Mouse (Mus musculus) thymus, postnatal 14 days (tissue): ENCODE results near the gene Slc35f5.
"Not testable (repeated sequence)": the region's sequence is repeated elsewhere in the genome, so short reads cannot be mapped to it uniquely, and the experiment has no call there.

ENCODE experiments used
- DNase-seq: peaks from one replicate; pipeline ENCODE4 v3.0.0; 2021

Slc35f5 gene

GRCm38 (mm10) chr1:125560259-125561192, at the start of gene Slc35f5:
Gene Slc35f5 (plus strand): TSS chr1:125560595.
- peak; percentile 72 for DNase-seq

DNA sequence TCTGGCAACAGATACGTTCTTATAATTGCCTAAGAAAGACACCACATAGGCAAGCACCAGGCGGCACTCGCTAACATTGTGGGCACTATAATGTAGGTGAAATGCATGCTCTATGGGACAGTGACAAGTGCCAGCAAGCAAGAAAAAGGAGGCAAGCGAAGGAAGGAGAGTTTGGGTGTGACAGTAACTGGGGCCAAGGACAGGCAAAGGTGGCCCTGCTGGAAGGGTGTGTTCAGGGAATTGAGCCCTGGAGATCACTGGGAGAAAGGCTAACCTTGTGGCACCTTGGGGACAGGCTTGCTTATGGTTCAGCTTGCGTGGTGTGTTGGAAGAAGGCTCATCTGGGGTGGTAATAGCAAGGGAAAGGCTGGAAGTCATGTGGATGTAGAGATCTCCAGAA, 45.7 kb upstream of the Slc35f5 start:
- DNase-seq, result no peak

DNA sequence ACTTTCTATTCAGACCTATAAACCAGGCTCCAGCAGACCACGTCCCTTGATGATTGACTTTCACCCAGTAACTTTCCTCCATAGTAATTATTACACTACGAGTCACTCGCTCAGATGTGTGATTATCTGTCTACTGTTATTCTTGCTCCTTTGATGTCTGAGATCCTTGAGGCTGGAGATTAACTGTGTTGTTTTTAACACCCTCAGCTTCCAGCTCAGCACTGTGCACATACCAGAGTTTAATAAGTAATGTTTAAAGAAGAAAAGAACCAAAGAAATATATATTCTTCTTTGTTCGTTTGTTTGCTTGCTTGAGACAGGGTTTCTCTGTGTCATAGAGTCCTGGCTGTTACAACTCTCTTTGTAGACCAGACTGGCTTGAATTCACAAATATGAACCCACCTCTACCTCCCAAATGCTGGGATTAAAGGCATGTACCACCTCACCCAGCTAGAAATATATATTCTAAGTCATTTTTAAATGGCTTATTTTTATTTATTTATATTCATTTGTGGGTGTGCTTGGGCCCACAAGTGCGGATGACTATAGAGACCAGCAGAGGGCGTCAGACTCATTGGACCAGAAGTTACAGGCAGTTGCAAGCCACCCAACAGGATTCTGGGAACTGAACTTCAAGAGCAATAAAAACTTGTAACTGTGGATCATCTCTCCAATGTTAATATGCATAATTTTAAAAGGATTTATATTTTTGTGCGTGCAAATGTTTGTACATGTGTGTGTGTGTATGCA, 43.3 kb upstream of the Slc35f5 start:
- no peak for DNase-seq

GRCm38 (mm10) chr1:125519107-125519611, 41.2 kb upstream of the Slc35f5 start:
- DNase-seq, result peak; percentile 5

GRCm38 (mm10) chr1:125525965-125526665, 34.3 kb upstream of the Slc35f5 start:
- DNase-seq, result no peak

DNA sequence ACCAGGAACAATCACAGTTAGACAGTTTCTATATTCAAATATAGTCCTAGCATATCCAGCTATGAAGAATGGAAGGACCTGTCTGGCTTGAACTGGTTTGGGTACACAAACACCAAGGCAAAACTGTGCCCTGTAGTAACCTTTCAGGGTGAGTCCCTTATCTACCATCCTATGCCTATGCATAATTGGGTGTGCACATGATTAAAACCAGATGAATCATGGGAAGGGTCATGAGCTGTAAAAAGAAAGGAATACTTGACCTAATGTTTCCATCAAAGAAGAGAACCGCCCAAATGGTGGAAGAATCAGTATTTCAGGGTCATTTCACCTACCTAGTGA, 33.8 kb upstream of the Slc35f5 start:
- DNase-seq, result no peak

GRCm38 (mm10) chr1:125527364-125527763, 33.0 kb upstream of the Slc35f5 start:
- no peak for DNase-seq

DNA sequence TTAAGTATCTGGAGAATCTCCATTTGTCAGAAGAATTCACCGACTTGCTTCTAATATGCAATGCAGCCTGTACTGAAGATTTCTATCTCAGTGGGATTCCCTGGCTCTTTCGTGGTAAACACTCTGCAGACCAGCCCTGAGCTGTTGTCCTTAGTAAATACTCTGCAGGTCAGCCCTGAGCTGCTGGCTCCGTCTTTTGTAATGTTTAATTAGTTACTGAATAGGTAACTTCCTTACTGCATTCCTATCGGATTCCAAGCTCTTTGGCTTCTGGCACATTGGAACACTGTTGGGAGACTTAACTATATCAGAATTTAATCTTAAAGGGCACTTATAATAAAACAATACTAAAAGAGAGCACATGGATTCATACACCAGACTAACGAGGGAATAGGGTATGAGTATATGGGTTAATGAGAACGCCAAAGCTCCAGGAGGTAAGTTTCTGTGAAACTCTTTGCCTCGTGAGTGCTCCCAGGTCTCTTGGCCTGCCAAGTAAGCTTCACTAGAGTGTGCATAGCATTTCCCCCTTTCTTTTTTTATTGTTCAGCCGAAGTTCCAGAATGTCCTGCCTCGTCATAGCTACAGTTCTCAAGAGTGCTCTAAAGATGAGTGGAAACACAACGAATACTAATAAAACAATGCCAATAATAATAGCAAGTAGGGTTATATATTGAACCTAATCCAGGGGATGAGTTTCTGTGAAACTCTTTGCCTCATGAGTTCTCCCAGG, 27.0 kb upstream of the Slc35f5 start:
- DNase-seq, result not testable (repeated sequence)

DNA sequence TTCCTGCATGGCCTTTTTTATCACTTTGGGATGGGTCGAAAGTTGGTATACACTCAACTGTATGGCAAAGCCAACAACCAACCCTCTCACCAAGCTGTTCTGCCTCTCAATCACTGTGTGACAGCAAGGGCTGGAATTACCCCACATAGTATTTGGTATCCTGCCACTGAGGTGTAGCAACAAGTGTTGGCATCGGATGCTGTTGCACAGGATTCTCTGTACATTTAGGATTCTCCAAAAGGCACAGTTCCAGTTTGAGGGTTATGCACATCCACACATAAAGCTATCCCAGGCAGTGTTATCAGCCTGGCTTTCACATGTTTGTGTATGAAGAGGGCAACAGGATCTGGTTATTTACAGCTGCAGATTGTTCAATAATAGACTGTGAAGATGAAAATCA, 23.3 kb upstream of the Slc35f5 start:
- no peak for DNase-seq

- DNase-seq, result no peak
Measured at GRCm38 (mm10) chr1:125537776-125538175, 22.6 kb upstream of the Slc35f5 start.

GRCm38 (mm10) chr1:125539312-125539711, 21.1 kb upstream of the Slc35f5 start:
- DNase-seq, result no peak

- no peak for DNase-seq
Measured at GRCm38 (mm10) chr1:125542008-125542999, 18.1 kb upstream of the Slc35f5 start.

- no peak for DNase-seq
Measured at GRCm38 (mm10) chr1:125549872-125550271, 10.5 kb upstream of the Slc35f5 start.

DNA sequence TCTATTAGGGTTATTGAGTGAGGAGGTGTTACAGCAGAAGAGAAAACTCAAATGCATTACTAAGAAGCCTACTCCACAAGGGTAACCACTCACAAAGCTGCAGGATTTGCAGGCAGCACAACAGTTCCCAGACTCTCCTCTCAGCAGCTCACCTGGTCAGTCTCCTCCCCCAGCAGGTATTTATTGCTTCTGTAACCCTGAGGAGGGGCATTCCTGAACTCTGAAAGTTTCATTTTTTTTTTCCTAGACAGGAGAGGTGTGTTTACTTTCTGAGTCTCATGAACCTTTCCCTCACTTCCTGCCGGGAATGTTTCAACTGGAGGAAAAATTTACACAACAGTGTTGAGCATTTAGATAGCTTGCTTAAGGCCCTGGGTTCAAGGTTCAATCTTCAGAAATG, 10.0 kb upstream of the Slc35f5 start:
- DNase-seq, result no peak

GRCm38 (mm10) chr1:125551564-125551963, 8.8 kb upstream of the Slc35f5 start:
- no peak for DNase-seq

GRCm38 (mm10) chr1:125559261-125559660, 1.1 kb upstream of the Slc35f5 start:
- DNase-seq, result no peak

GRCm38 (mm10) chr1:125559721-125560120, 674 bp upstream of the Slc35f5 start:
- no peak for DNase-seq

GRCm38 (mm10) chr1:125561206-125561605, 811 bp downstream of the Slc35f5 start:
- DNase-seq, result peak; percentile 18

DNA sequence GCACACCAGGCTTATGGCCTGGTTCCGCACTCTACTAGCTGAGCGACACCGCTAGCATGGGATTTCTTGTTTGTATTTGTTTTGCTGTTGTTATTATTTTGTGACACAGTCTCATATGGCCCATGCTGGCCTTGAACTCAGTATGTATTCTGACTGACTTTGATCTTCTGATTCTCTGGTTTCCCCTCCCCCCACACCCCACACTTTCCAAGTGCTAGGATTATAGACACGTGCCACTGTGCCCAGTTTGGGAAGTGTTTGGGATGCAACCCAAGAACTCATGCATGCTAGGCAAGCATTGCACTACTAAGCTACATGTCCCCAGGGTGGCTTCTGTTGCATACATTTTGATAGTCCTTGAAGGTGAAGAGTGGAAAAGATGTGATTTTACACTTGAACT, 1.4 kb downstream of the Slc35f5 start:
- DNase-seq, result no peak

- no peak for DNase-seq
Measured at GRCm38 (mm10) chr1:125568126-125568525, 7.7 kb downstream of the Slc35f5 start.

- peak; percentile 35 for DNase-seq
Measured at GRCm38 (mm10) chr1:125574219-125574618, 13.8 kb downstream of the Slc35f5 start.
